Mouse (Mus musculus) embryonic facial prominence, embryonic 11.5 days (tissue): Measurements from ENCODE around the gene Gm15294. TPM values are rescaled to one million over a fixed set of nuclear protein-coding genes. Genes with fewer than 3 reads are reported as not detected.

Experiments
- ATAC-seq: fragments of 200-750 bp; cut with Nextera tagmentation; replicated peaks from 2 replicates; pipeline ENCODE4 v1.8.0; 2017; ENCODE audit warnings: low read depth; ENCODE audit not compliant: insufficient number of reproducible peaks, low FRiP score, low TSS enrichment
- DNase-seq: peaks from one replicate; pipeline ENCODE4 v3.0.0-alpha.2; 2015; ENCODE audit warnings: low spot score
- H3K27ac ChIP-seq: fragments of 300-500 bp; sonication (generic); replicated peaks from 2 replicates; pipeline ENCODE4 v1.5.1; 2014; ENCODE audit warnings: mild to moderate bottlenecking, low read depth, low read length, control low read depth
- H3K27me3 ChIP-seq: fragments of 300-500 bp; sonication (generic); 2 replicates; pipeline ENCODE4 v1.6.1; 2014; ENCODE audit warnings: mild to moderate bottlenecking, low read length, moderate library complexity, mixed read lengths; ENCODE audit not compliant: control insufficient read depth, insufficient read depth
- H3K36me3 ChIP-seq: fragments of 300-500 bp; sonication (generic); replicated peaks from 2 replicates; pipeline ENCODE4 v1.6.1; 2014; ENCODE audit warnings: low read depth, mild to moderate bottlenecking, low read length, moderate library complexity, mixed read lengths; ENCODE audit not compliant: control insufficient read depth, insufficient read depth
- H3K4me1 ChIP-seq: fragments of 300-500 bp; sonication (generic); 2 replicates; pipeline ENCODE4 v1.6.1; 2014; ENCODE audit warnings: low read length, mixed read lengths; ENCODE audit not compliant: control insufficient read depth, insufficient read depth
- H3K4me2 ChIP-seq: fragments of 300-500 bp; sonication (generic); 2 replicates; pipeline ENCODE4 v1.6.1; 2014; ENCODE audit warnings: low read depth, mild to moderate bottlenecking, control low read depth, low read length, moderate library complexity
- H3K4me3 ChIP-seq: fragments of 300-500 bp; sonication (generic); 2 replicates; pipeline ENCODE4 v1.5.1; 2014; ENCODE audit warnings: low read depth, low read length, control low read depth
- H3K9ac ChIP-seq: fragments of 300-500 bp; sonication (generic); replicated peaks from 2 replicates; pipeline ENCODE4 v1.6.1; 2014; ENCODE audit warnings: mild to moderate bottlenecking, control low read depth, low read length
- H3K9me3 ChIP-seq: fragments of 300-500 bp; sonication (generic); replicated peaks from 2 replicates; pipeline ENCODE4 v1.6.1; 2016; ENCODE audit warnings: mild to moderate bottlenecking, low read length, inconsistent platforms, mixed read lengths; ENCODE audit not compliant: control insufficient read depth
- WGBS: fragments of 180-500 bp; shearing (Covaris S2); extraction: QIAGEN DNeasy Blood & Tissue Kit; methylation state at CpG from one replicate; pipeline ENCODE4 v1.1.7; 2014; 5-methylcytosine and 5-hydroxymethylcytosine counted together
- polyA plus RNA-seq: library from polyadenylated mRNA; unstranded; fragments of >200 nt; fragmentation: Nextera tagmentation; extraction: Ambion mirVana; gene quantifications from 2 replicates; pipeline ENCODE4 v1.2.1, GENCODE M21; 2014

Gene Gm15294
- not detected in 2 replicates for polyA plus RNA-seq

GRCm38 (mm10) chrX:141875135-141875534 lies at the start of gene Gm15294:
Gene Gm15294 (minus strand): TSS chrX:141875235.
- no peak for ATAC-seq
- Histone ChIP-seq H3K4me1 (no peaks in the 10 kb centered on the region), H3K9me3 (no peaks in the 10 kb centered on the region), H3K27ac (no peak within 1 kb of the TSS), H3K4me3 (no peak within 1 kb of the TSS), H3K27me3 (no peaks in the 10 kb centered on the region), H3K36me3 (no peaks in the 10 kb centered on the region), H3K4me2 (no peak within 1 kb of the TSS), H3K9ac (no peak within 1 kb of the TSS)
- 91% methylated on average over 4 of the region's 4 CpGs for WGBS
- DNase-seq, result no peak

GRCm38 (mm10) chrX:141884336-141885048 lies 9.5 kb upstream of the Gm15294 start:
- DNase-seq (peak; percentile 2), ATAC-seq (no peak)
- 43% methylated on average over 4 of the region's 4 CpGs for WGBS
- no peak overlapping the region for H3K9ac ChIP-seq
- no peaks in the 10 kb centered on the region for H3K27me3 ChIP-seq
- H3K4me2 ChIP-seq, result no peak overlapping the region
- H3K9me3 ChIP-seq, result no peaks in the 10 kb centered on the region
- H3K4me3 ChIP-seq, result no peak overlapping the region
- no peaks in the 10 kb centered on the region for H3K4me1 ChIP-seq
- H3K27ac ChIP-seq, result no peak overlapping the region
- H3K36me3 ChIP-seq, result no peaks in the 10 kb centered on the region

GRCm38 (mm10) chrX:141874024-141874423 lies 1.0 kb downstream of the Gm15294 start:
- 53% methylated on average over 11 of the region's 11 CpGs for WGBS
- Histone ChIP-seq H3K4me2 (no peak overlapping the region), H3K27me3 (no peaks in the 10 kb centered on the region), H3K9ac (no peak overlapping the region), H3K4me1 (no peaks in the 10 kb centered on the region), H3K27ac (no peak overlapping the region), H3K36me3 (no peaks in the 10 kb centered on the region), H3K9me3 (no peaks in the 10 kb centered on the region), H3K4me3 (no peak overlapping the region)
- ATAC-seq (no peak), DNase-seq (no peak)

- H3K27me3 ChIP-seq, result no peaks in the 10 kb centered on the region
- H3K36me3 ChIP-seq, result no peaks in the 10 kb centered on the region
- H3K4me1 ChIP-seq, result no peaks in the 10 kb centered on the region
- no peak overlapping the region for H3K4me2 ChIP-seq
- no peak overlapping the region for H3K9ac ChIP-seq
- no peaks in the 10 kb centered on the region for H3K9me3 ChIP-seq
- no peak overlapping the region for H3K27ac ChIP-seq
- ATAC-seq (no peak), DNase-seq (no peak)
- WGBS, result 62% methylated on average over 4 of the region's 4 CpGs
- no peak overlapping the region for H3K4me3 ChIP-seq
Observed at GRCm38 (mm10) chrX:141873597-141873996, 1.4 kb downstream of the Gm15294 start.

DNA sequence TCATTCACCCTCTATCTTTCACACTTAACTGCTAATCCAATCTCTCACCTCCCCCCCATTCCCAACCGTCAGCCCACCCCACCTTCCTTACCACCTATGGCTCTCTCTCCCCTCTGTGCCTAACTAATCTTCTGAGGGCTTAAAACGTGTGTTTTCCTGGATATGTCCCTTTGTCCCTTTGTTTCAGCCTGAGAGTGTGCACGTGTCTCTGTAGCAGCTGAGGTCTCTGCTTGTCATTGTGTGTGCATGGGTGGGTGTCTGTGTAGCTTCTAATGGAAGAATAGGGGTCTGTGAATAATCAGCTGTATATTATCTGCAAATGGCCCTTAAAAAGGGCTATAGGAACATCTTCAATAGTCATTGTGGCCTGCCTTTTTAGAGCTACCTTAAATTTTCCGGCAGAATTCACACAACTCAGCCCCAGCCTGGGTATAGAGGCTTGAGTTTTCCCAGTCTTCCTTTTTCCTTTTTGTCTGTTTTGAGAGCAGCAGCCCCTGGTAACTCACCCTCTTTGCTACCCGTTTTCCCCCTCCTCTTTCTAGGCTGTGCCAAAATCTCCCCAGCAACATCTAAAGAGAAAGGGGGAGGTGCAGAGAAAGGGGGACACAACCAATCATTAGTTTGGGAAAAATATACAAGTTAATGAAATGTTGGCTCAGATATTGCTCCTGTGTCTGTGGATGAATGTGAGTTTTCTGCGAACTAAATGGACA lies 19.2 kb downstream of the Gm15294 start:
- H3K9me3 ChIP-seq, result no peaks in the 10 kb centered on the region
- no peak overlapping the region for H3K9ac ChIP-seq
- ATAC-seq (no peak), DNase-seq (no peak)
- H3K36me3 ChIP-seq, result no peaks in the 10 kb centered on the region
- no peaks in the 10 kb centered on the region for H3K4me1 ChIP-seq
- WGBS, result 44% methylated on average over 6 of the region's 6 CpGs
- no peak overlapping the region for H3K4me2 ChIP-seq
- H3K27ac ChIP-seq, result no peak overlapping the region
- no peaks in the 10 kb centered on the region for H3K27me3 ChIP-seq
- H3K4me3 ChIP-seq, result no peak overlapping the region

Other genes starting within 250 kb of the Gm15294 start
- 2.3 and 3.4 TPM in 2 replicates for gene Irs4, start 150.0 kb downstream of the Gm15294 start, polyA plus RNA-seq